Mouse (Mus musculus): ENCODE results near the gene Napepld.

- TF ChIP-seq CTCF (IDR thresholded peaks at IDR 0.05; ENCODE audit: control insufficient read depth, insufficient read depth, low read length): no peak
- no peak for TF ChIP-seq POLR2A (IDR thresholded peaks at IDR 0.05; ENCODE audit: borderline replicate concordance, control insufficient read depth, low read depth, low read length)
Observed at GRCm38 (mm10) chr5:21694854-21695490, 6.2 kb downstream of the Napepld start.
